Mouse (Mus musculus) heart, embryonic 16.5 days (tissue): ENCODE measurements around the gene Polr1e. TPM values are rescaled to one million over a fixed set of nuclear protein-coding genes. Genes with fewer than 3 reads are reported as not detected.
A peak's percentile ranks its signal among the peaks of the same experiment; 100 is the strongest.
"Not testable (repeated sequence)": the region's sequence is repeated elsewhere in the genome, so short reads cannot be mapped to it uniquely, and the experiment has no call there.

ENCODE experiments used
- ATAC-seq: fragments of 200-750 bp; cut with Nextera tagmentation; replicated peaks from 2 replicates; pipeline ENCODE4 v1.8.0; 2017; ENCODE audit warnings: moderate number of reproducible peaks; ENCODE audit not compliant: insufficient read depth, low FRiP score; ENCODE audit errors: extremely low read depth
- H3K27ac ChIP-seq: fragments of 300-500 bp; sonication (generic); 2 replicates; pipeline ENCODE4 v1.5.1; 2014; ENCODE audit warnings: mild to moderate bottlenecking, low read length, control low read depth, moderate library complexity
- H3K27me3 ChIP-seq: fragments of 300-500 bp; sonication (generic); 2 replicates; pipeline ENCODE4 v1.6.1; 2014; ENCODE audit warnings: low read length, mixed read lengths; ENCODE audit not compliant: control insufficient read depth, insufficient read depth
- H3K36me3 ChIP-seq: fragments of 300-500 bp; sonication (generic); 2 replicates; pipeline ENCODE4 v1.6.1; 2014; ENCODE audit not compliant: control insufficient read depth, insufficient read depth
- H3K4me1 ChIP-seq: fragments of 300-500 bp; sonication (generic); 2 replicates; pipeline ENCODE4 v1.6.1; 2014; ENCODE audit warnings: low read length, mixed read lengths; ENCODE audit not compliant: control insufficient read depth, insufficient read depth
- H3K4me2 ChIP-seq: fragments of 300-500 bp; sonication (generic); 2 replicates; pipeline ENCODE4 v1.6.1; 2014; ENCODE audit warnings: low read depth, mild to moderate bottlenecking, control low read depth, low read length
- H3K4me3 ChIP-seq: fragments of 300-500 bp; sonication (generic); 2 replicates; pipeline ENCODE4 v1.5.1; 2014; ENCODE audit warnings: mild to moderate bottlenecking, control low read depth, low read length
- H3K9ac ChIP-seq: fragments of 300-500 bp; sonication (generic); 2 replicates; pipeline ENCODE4 v1.6.1; 2014; ENCODE audit warnings: low read length, control low read depth
- H3K9me3 ChIP-seq: fragments of 300-500 bp; sonication (generic); replicated peaks from 2 replicates; pipeline ENCODE4 v1.6.1; 2016; ENCODE audit warnings: low read length; ENCODE audit not compliant: control insufficient read depth
- WGBS: fragments of 180-500 bp; shearing (Covaris S2); extraction: QIAGEN DNeasy Blood & Tissue Kit; methylation state at CpG from one replicate; pipeline ENCODE4 v1.1.7; 2014; 5-methylcytosine and 5-hydroxymethylcytosine counted together
- polyA plus RNA-seq: library from polyadenylated mRNA; unstranded; fragments of >200 nt; fragmentation: Nextera tagmentation; extraction: Ambion mirVana; gene quantifications from 2 replicates; pipeline ENCODE4 v1.2.1, GENCODE M21; 2015

Polr1e gene
- polyA plus RNA-seq, 1 experiment from 2014 or later = 90.4 TPM

DNA sequence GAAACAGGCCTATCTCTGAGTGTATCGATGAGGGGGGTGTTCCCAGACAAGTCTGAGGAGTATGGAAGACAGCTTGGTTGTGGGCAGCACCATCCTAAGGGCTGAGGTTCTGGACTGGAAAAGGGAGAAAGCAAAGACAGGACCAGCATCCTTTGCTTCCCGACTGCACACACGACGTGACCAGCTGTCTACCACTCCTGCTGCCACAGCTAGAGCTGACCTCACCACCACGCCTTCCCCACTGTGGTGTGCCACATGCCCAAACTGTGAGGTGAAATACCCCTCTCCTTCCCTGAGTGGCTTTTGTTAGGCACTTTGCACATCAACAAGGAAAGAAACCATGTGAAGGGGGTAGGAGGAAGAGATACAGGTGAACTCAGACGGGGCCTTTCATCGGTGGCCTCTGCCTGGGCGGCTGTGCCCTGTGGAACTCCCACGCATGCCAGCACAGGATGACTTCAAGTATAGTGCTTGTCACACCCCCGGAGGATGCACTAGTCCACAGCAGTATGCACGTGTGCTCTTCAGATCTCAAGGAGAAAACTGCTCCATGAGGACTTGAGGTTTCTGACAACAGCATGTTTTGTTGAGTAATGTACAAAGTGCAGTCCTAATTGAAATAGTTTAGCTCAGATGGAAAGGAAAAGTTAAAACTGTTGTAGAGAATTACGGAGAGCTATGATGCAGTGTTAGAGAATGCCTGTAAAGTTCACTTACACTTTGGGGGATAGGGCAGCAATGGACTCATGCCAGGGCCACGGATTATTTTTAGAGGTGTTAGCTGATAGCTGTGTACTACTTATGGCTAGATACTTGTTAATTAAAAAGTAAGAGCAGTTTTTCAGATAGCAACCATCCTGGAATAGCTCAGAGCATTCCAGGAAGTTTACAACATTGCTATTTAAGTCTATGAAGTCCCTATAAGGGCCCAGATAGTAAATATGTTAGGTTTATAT, 19.4 kb downstream of the Polr1e start:
- peak overlapping the region; percentile 32; the same call in 1 of the 2 replicates for H3K4me2 ChIP-seq
- WGBS = 41% methylated on average over 13 of the region's 13 CpGs
- peak overlapping the region; percentile 99 for H3K27ac ChIP-seq
- no peaks in the 10 kb centered on the region for H3K9me3 ChIP-seq
- H3K4me3 ChIP-seq = no peak overlapping the region
- peak; percentile 84 for ATAC-seq
- no peaks in the 10 kb centered on the region for H3K27me3 ChIP-seq
- peaks cover 23% of the 10 kb centered on the region for H3K4me1 ChIP-seq
- H3K9ac ChIP-seq = peak overlapping the region; percentile 63
- peaks cover 34% of the 10 kb centered on the region for H3K36me3 ChIP-seq

DNA sequence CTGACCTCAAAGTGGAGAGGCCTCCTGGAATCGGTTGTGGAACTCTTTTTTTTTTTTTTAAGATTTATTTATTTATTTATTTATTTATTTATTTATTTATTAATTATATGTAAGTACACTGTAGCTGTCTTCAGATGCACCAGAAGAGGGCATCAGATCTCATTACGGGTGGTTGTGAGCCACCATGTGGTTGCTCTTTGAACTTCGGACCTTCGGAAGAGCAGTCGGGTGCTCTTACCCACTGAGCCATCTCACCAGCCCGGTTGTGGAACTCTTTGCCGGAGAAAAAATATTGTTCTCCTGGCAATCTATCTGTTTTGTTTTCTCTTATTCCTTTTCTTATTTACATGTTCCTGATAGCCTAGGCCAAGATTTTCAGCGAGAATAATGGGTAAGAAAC, 20.5 kb downstream of the Polr1e start:
- Histone ChIP-seq H3K9ac (peak overlapping the region; percentile 31; the same call in 1 of the 2 replicates), H3K36me3 (peaks cover 28% of the 10 kb centered on the region), H3K27ac (peak overlapping the region; percentile 99), H3K4me1 (peaks cover 23% of the 10 kb centered on the region)
- H3K27me3 ChIP-seq, H3K4me3 ChIP-seq, H3K4me2 ChIP-seq, ATAC-seq, H3K9me3 ChIP-seq: not testable (repeated sequence)
- WGBS = 43% methylated on average over 8 of the region's 8 CpGs

DNA sequence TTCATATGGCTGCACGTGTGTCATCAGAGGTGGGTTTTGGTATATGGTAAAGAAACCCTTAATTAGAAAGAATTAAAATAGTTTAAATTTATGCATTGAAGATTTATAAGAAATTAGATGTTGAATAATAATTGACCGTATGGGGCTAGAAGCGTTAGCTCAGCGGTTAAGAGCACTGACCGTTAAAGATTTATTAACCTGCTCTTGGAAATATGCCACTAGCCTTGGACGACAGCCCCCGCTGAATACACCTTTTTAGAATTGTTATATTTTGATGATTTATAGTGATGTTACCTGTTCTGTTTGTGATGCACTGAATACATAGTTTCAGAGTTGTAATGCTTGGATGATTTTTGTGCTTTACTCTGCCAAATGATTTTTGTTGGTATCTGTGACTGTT, 21.2 kb downstream of the Polr1e start:
- peaks cover 23% of the 10 kb centered on the region for H3K4me1 ChIP-seq
- H3K9me3 ChIP-seq, H3K4me3 ChIP-seq, H3K9ac ChIP-seq, H3K4me2 ChIP-seq, H3K27ac ChIP-seq, ATAC-seq, H3K27me3 ChIP-seq: not testable (repeated sequence)
- H3K36me3 ChIP-seq = peaks cover 24% of the 10 kb centered on the region
- 92% methylated on average over 7 of the region's 7 CpGs for WGBS

DNA sequence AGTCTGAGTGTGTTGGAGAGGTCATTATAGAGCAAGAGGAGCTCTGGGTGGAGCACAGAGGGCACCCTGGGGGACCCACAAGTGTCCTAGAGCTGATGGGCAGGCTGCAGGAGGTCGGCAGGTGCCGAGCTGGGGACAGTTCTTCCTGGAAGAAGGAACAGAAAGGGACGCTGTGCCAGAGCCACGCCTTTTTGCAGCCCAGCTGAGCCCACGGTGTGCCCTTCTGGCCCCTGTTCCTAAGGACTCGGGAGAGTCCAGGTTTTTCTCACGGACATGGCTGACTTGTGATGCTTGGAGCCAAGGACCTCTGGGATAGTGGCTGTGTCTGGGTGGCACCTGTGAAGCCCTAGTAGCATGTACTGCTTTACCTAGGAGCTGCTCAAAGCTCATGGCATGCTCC, 22.4 kb downstream of the Polr1e start:
- no peak for ATAC-seq
- H3K36me3 ChIP-seq = peaks cover 21% of the 10 kb centered on the region
- H3K9me3 ChIP-seq = no peaks in the 10 kb centered on the region
- no peaks in the 10 kb centered on the region for H3K27me3 ChIP-seq
- H3K4me1 ChIP-seq = peaks cover 17% of the 10 kb centered on the region
- no peak overlapping the region for H3K27ac ChIP-seq
- no peak overlapping the region for H3K9ac ChIP-seq
- no peak overlapping the region for H3K4me3 ChIP-seq
- H3K4me2 ChIP-seq = no peak overlapping the region
- 81% methylated on average over 7 of the region's 7 CpGs for WGBS

DNA sequence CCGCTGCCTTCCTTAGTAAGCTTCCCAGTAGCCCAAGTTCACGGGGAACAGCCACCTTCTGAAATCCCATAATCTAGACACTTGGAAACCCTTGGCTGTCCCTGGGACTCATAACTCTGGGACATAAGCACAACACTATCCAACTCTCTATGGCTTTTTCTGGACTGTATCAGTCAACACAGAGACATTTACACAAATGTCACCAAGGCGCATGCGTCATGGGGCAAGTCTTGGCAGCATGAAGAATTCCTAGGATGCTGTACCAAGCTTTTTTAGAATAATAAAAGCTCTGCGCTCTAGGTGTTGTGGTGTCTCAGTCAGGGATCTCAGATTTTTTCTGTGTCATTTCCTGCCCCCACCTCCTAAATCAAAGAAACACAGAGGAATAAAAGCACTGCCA, 28.3 kb downstream of the Polr1e start:
- 43% methylated on average over 5 of the region's 5 CpGs for WGBS

DNA sequence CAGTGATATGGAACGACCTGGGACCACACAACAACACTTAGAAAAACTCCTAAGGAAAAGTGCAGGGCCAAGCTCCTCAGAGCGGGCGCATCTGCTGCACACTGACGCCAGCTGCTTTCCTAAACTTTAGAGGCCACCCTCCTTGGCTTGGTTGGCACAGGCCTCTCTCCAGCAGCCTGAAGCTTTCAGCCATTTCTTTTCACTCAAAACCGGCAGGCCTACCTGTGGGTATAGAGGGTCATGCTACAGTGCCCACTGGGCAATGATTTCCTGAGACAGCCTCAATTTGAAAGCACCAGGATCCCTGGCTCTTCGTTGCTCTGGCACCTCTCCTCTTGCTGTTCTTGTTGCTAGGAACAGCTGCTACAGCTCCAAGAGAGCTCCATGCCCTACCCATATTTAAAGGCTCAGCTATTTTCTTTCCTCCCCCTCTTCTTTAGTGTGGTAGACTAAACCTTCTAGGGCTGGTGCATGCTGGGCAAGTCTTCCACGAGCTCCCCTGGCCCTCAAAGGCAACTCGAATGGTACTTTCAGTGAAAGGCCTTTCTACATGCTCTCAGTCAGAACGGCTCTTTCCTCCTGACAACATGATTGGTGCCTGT, 29.0 kb downstream of the Polr1e start:
- Histone ChIP-seq H3K27me3 (no peaks in the 10 kb centered on the region), H3K4me2 (no peak overlapping the region), H3K9me3 (no peaks in the 10 kb centered on the region), H3K27ac (peak overlapping the region; percentile 94), H3K4me3 (no peak overlapping the region), H3K4me1 (peaks cover 23% of the 10 kb centered on the region), H3K9ac (peak overlapping the region; percentile 28; the same call in 1 of the 2 replicates), H3K36me3 (peaks cover 12% of the 10 kb centered on the region)
- 81% methylated on average over 9 of the region's 9 CpGs for WGBS
- no peak for ATAC-seq

More for the DNA sequence above, 28.3 kb downstream of the Polr1e start:
- Histone ChIP-seq H3K4me1 (peaks cover 23% of the 10 kb centered on the region), H3K4me3 (no peak overlapping the region), H3K27ac (peak overlapping the region; percentile 94), H3K9ac (0 out of 2 replicates have a peak overlapping the region, but pooled peaks have one; percentile 18), H3K4me2 (no peak overlapping the region), H3K9me3 (no peaks in the 10 kb centered on the region), H3K36me3 (peaks cover 12% of the 10 kb centered on the region), H3K27me3 (no peaks in the 10 kb centered on the region)
- ATAC-seq = peak; percentile 72

DNA sequence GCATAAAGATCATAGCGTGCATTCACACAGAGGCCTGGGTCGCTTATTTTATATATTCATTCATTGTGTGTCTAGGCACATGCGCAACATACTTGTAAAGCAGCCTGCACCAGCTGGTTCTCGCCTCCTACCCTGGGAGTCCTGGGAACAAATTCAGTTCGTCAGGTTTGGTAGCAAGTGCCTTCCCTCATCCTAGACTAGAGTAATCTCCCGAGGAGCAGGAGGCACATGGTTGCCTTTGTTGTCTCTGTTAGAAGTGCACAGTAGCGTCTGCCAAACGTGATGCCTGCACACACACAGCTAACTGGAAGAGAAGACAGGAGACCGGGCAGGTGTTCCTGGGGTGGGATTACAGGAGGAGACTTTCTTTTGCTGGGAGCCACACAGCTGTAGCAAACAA, 29.6 kb downstream of the Polr1e start:
- no peak for ATAC-seq
- H3K27ac ChIP-seq = peak overlapping the region; percentile 94
- 78% methylated on average over 9 of the region's 9 CpGs for WGBS
- no peak overlapping the region for H3K4me2 ChIP-seq
- H3K4me3 ChIP-seq = no peak overlapping the region
- H3K4me1 ChIP-seq = peaks cover 23% of the 10 kb centered on the region
- H3K36me3 ChIP-seq = peaks cover 12% of the 10 kb centered on the region
- no peaks in the 10 kb centered on the region for H3K27me3 ChIP-seq
- no peaks in the 10 kb centered on the region for H3K9me3 ChIP-seq
- H3K9ac ChIP-seq = peak overlapping the region; percentile 28

DNA sequence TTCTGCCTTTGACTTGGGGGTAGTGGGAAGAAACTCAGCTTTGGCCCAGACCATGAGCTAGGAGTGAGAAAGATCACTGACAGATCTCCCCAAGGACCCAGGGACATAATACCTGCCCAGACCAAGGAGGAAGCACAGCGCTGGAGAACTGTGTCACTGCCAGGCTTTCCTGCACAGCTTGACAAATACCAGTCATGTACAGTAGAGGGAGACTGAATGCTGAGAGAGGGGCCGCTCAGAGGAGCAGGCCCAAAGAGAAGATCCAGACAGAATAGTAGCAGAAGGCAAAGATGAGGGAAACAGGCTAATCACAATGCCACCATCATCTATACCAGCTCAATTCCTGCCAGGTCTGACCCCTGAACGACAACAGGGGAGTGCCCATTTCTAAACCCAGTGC, 36.5 kb downstream of the Polr1e start:
- Histone ChIP-seq H3K4me2 (no peak overlapping the region), H3K36me3 (peaks cover 29% of the 10 kb centered on the region), H3K27me3 (no peaks in the 10 kb centered on the region), H3K4me3 (no peak overlapping the region), H3K9ac (no peak overlapping the region), H3K4me1 (peaks cover 13% of the 10 kb centered on the region), H3K27ac (peak overlapping the region; percentile 58), H3K9me3 (no peaks in the 10 kb centered on the region)
- ATAC-seq = no peak; the same call in 1 of the 2 replicates
- 42% methylated on average over 3 of the region's 3 CpGs for WGBS

DNA sequence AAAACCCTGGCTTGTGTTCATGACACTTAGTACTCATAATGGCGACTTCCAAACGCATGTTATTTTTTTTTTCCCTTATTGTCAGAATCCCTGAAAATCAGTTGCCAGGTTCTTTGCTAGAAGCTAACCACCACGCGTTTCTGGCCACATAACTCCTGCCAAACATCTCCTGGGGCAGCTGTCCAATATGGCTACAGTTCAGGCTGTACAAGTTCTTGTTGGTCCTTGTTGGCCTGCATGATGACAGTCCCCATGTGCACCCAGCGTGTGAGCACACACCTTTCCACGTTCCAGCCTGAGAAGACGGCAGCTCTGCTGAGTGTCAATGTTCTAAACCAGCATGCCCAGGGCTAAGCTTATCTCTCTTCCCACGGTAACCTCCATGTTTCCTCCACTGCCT, 37.1 kb downstream of the Polr1e start:
- no peak for ATAC-seq
- Histone ChIP-seq H3K27me3 (no peaks in the 10 kb centered on the region), H3K4me3 (no peak overlapping the region), H3K9me3 (no peaks in the 10 kb centered on the region), H3K4me1 (peaks cover 13% of the 10 kb centered on the region), H3K9ac (no peak overlapping the region), H3K36me3 (peaks cover 26% of the 10 kb centered on the region), H3K27ac (peak overlapping the region; percentile 58), H3K4me2 (no peak overlapping the region)
- 62% methylated on average over 8 of the region's 8 CpGs for WGBS
